Mouse (Mus musculus): Measurements from ENCODE around the gene Il6st. TPM values are rescaled to one million over a fixed set of nuclear protein-coding genes. Genes with fewer than 3 reads are reported as not detected.
"Not testable (repeated sequence)": the region's sequence is repeated elsewhere in the genome, so short reads cannot be mapped to it uniquely, and the experiment has no call there.

Gene Il6st
- 10 to 100 TPM; 60.0 to 61.0 TPM for total RNA-seq (2021)

GRCm38 (mm10) chr13:112463868-112464625 is at the start of gene Il6st:
TSS of gene Il6st (plus strand) at chr13:112464070.
- intact Hi-C loops (cut with DNase I) = no loop called here
- DNase-seq = peak; percentile 98

GRCm38 (mm10) chr13:112415896-112416295 is 48.0 kb upstream of the Il6st start:
- intact Hi-C loops (cut with DNase I) = no loop called here
- no peak for DNase-seq

GRCm38 (mm10) chr13:112416410-112417162 is 47.3 kb upstream of the Il6st start:
- intact Hi-C loops (cut with DNase I) = no loop called here
- no peak for DNase-seq

GRCm38 (mm10) chr13:112417163-112417523 is 46.7 kb upstream of the Il6st start:
- no peak for DNase-seq
- intact Hi-C loops (cut with DNase I) = no loop called here

GRCm38 (mm10) chr13:112417861-112418423 is 45.9 kb upstream of the Il6st start:
- no peak for DNase-seq

GRCm38 (mm10) chr13:112418595-112418994 is 45.3 kb upstream of the Il6st start:
- intact Hi-C loops (cut with DNase I) = no loop called here
- no peak for DNase-seq

More at GRCm38 (mm10) chr13:112417861-112418423, 45.9 kb upstream of the Il6st start:
- intact Hi-C loops (cut with DNase I) = no loop called here

GRCm38 (mm10) chr13:112424212-112424611 is 39.7 kb upstream of the Il6st start:
- DNase-seq = no peak
- intact Hi-C loops (cut with DNase I) = no loop called here

- DNase-seq = no peak
- intact Hi-C loops (cut with DNase I) = no loop called here
These were observed 39.2 kb upstream of the Il6st start for GRCm38 (mm10) chr13:112424635-112425034.

GRCm38 (mm10) chr13:112425181-112425654 is 38.7 kb upstream of the Il6st start:
- intact Hi-C loops (cut with DNase I) = no loop called here
- DNase-seq = no peak

GRCm38 (mm10) chr13:112426265-112427135 is 37.4 kb upstream of the Il6st start:
- intact Hi-C loops (cut with DNase I) = no loop called here
- DNase-seq = no peak

- DNase-seq; intact Hi-C loops (cut with DNase I): not testable (repeated sequence)
These were observed 36.8 kb upstream of the Il6st start for GRCm38 (mm10) chr13:112427136-112427470.

GRCm38 (mm10) chr13:112427521-112427920 is 36.3 kb upstream of the Il6st start:
- intact Hi-C loops (cut with DNase I) = no loop called here
- DNase-seq = no peak

GRCm38 (mm10) chr13:112433271-112433670 is 30.6 kb upstream of the Il6st start:
- intact Hi-C loops (cut with DNase I) = no loop called here
- DNase-seq = no peak

GRCm38 (mm10) chr13:112435241-112436075 is 28.4 kb upstream of the Il6st start:
- intact Hi-C loops (cut with DNase I) = no loop called here
- no peak for DNase-seq

GRCm38 (mm10) chr13:112436288-112436687 is 27.6 kb upstream of the Il6st start:
- intact Hi-C loops (cut with DNase I) = no loop called here
- DNase-seq = no peak

- intact Hi-C loops (cut with DNase I) = no loop called here
- no peak for DNase-seq
These were observed 25.6 kb upstream of the Il6st start for GRCm38 (mm10) chr13:112438001-112438868.

- DNase-seq = no peak
- intact Hi-C loops (cut with DNase I) = no loop called here
These were observed 24.6 kb upstream of the Il6st start for GRCm38 (mm10) chr13:112439105-112439818.

GRCm38 (mm10) chr13:112439917-112440361 is 23.9 kb upstream of the Il6st start:
- intact Hi-C loops (cut with DNase I) = no loop called here
- peak; percentile 37 for DNase-seq

Data from left cerebral cortex, postnatal 4 days (tissue).